Mouse (Mus musculus) liver, embryonic 11.5 days (tissue): Measurements from ENCODE around the gene Mapkbp1. TPM values are rescaled to one million over a fixed set of nuclear protein-coding genes. Genes with fewer than 3 reads are reported as not detected.

ENCODE experiments used
- ATAC-seq: fragments of 200-750 bp; cut with Nextera tagmentation; replicated peaks from 2 replicates; pipeline ENCODE4 v1.8.0; 2017; ENCODE audit warnings: moderate number of reproducible peaks, mild to moderate bottlenecking, moderate TSS enrichment, moderate library complexity; ENCODE audit not compliant: low FRiP score
- DNase-seq: peaks from one replicate; pipeline ENCODE4 v3.0.0-alpha.2; 2017; ENCODE audit warnings: low spot score
- H3K27ac ChIP-seq: fragments of 300-500 bp; sonication (generic); 2 replicates; pipeline ENCODE4 v1.5.1; 2014; ENCODE audit warnings: mild to moderate bottlenecking, low read depth, low read length, control low read depth
- H3K27me3 ChIP-seq: fragments of 300-500 bp; sonication (generic); replicated peaks from 2 replicates; pipeline ENCODE4 v1.6.1; 2014; ENCODE audit warnings: low read length, mixed read lengths; ENCODE audit not compliant: control insufficient read depth, insufficient read depth
- H3K36me3 ChIP-seq: fragments of 300-500 bp; sonication (generic); 2 replicates; pipeline ENCODE4 v1.6.1; 2014; ENCODE audit warnings: mild to moderate bottlenecking, low read length, moderate library complexity, mixed read lengths; ENCODE audit not compliant: control insufficient read depth, insufficient read depth
- H3K4me1 ChIP-seq: fragments of 300-500 bp; sonication (generic); replicated peaks from 2 replicates; pipeline ENCODE4 v1.6.1; 2014; ENCODE audit warnings: low read length, mixed read lengths; ENCODE audit not compliant: control insufficient read depth, insufficient read depth
- H3K4me2 ChIP-seq: fragments of 300-500 bp; sonication (generic); 2 replicates; pipeline ENCODE4 v1.6.1; 2014; ENCODE audit warnings: mild to moderate bottlenecking, control low read depth, moderate library complexity
- H3K4me3 ChIP-seq: fragments of 300-500 bp; sonication (generic); 2 replicates; pipeline ENCODE4 v1.5.1; 2014; ENCODE audit warnings: low read depth, low read length, control low read depth
- H3K9ac ChIP-seq: fragments of 300-500 bp; sonication (generic); 2 replicates; pipeline ENCODE4 v1.6.1; 2014; ENCODE audit warnings: low read depth, low read length, control low read depth
- H3K9me3 ChIP-seq: fragments of 300-500 bp; sonication (generic); 2 replicates; pipeline ENCODE4 v1.6.1; 2016; ENCODE audit warnings: low read length, inconsistent platforms, mixed read lengths; ENCODE audit not compliant: control insufficient read depth
- WGBS: fragments of 180-500 bp; shearing (Covaris S2); extraction: QIAGEN DNeasy Blood & Tissue Kit; methylation state at CpG from one replicate; pipeline ENCODE4 v1.1.7; 2014; 5-methylcytosine and 5-hydroxymethylcytosine counted together
- polyA plus RNA-seq: library from polyadenylated mRNA; unstranded; fragments of >200 nt; fragmentation: Nextera tagmentation; extraction: Ambion mirVana; gene quantifications from 2 replicates; pipeline ENCODE4 v1.2.1, GENCODE M21; 2014

Mapkbp1 gene
- polyA plus RNA-seq, 1 experiment from 2014 or later: 1.7 TPM

DNA sequence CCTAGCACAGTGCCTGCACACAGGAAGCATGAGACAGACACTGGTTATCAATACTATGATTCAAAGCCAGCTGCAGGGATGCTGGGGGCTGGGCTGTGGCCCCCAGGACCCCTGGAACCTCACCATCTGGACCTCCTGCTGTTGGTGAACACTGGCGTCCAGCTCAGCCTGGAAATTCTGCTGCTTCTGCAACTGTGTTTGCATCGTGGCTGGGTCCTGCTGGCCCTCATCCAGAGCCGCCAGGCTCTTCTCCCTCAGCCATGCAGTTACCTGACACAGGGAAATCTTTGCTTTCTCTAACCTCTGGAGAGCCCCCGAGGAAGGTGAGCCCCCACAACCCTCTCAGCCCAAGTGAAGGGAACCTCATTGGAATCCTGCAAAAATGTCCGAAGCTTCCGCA, 78.9 kb downstream of the Mapkbp1 start:
- no peak for ATAC-seq
- Histone ChIP-seq H3K4me1 (no peaks in the 10 kb centered on the region), H3K27ac (no peak overlapping the region), H3K4me3 (no peak overlapping the region), H3K9ac (no peak overlapping the region), H3K36me3 (no peaks in the 10 kb centered on the region), H3K9me3 (no peaks in the 10 kb centered on the region), H3K4me2 (no peak overlapping the region), H3K27me3 (no peaks in the 10 kb centered on the region)
- 63% methylated on average over 6 of the region's 6 CpGs for WGBS
- DNase-seq: no peak

DNA sequence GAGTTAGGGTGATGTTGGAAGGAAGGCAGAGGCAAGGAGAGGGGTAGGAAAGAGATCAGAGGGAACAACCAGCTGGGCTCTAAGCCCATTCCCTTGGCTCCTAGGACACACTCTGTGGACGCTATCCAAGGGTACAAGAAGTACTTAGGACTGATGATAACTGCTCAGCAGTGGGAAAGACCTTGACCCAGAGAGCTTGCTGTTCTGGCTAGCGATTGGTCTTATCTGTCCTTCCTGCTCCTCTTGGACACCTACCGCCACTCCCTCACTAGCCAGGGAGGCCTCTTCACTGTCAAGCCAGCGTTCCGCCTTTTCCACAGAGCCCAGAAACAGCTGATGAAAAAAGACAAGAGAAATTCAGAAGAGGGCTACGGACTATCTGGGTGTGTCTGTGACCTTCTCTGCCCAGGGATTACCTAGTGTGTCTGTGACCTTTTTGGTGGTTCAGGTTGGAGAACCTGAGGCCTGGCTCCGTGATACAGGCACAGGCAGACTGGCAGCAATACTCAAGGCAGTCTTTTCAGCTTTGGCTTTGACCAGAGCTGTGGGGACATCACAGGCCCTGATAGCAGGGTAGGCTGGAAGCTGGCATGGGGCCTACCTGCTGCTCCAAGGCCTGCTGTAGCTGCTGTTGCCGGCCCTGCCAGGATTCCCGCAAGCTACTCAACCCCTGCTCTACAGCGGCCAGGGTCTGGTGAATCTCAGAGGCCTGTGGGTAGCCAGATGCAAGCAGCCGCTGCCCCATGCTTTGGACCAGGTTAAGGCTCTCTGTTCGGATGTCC, 82.5 kb downstream of the Mapkbp1 start:
- ATAC-seq: no peak
- H3K4me3 ChIP-seq: no peak overlapping the region
- H3K4me2 ChIP-seq: no peak overlapping the region

DNA sequence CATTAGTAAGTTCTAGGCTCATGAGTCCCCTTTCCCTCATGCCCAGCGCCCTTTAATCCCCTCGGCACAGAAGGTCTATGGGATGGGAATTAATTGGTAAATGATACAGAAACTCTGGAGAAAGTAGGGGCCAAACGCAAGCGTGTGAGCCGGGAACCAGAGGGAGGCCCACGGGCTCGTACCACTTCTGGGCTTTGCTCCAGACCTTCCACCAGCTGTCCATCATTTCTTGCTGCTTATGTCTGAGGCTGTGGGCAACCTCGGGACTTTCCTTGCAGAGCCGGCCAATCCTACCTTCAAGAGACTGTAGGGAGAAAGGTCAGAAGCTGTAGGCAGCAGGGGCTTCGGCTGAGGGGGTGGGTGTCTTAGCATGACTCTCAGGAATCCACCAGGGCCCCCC, 83.4 kb downstream of the Mapkbp1 start:
- ATAC-seq: no peak
- no peaks in the 10 kb centered on the region for H3K4me1 ChIP-seq
- H3K27me3 ChIP-seq: no peaks in the 10 kb centered on the region
- no peak overlapping the region for H3K9ac ChIP-seq
- DNase-seq: no peak
- H3K27ac ChIP-seq: no peak overlapping the region
- H3K36me3 ChIP-seq: no peaks in the 10 kb centered on the region
- 82% methylated on average over 10 of the region's 10 CpGs for WGBS
- no peak overlapping the region for H3K4me3 ChIP-seq
- no peak overlapping the region for H3K4me2 ChIP-seq
- no peaks in the 10 kb centered on the region for H3K9me3 ChIP-seq

More for the DNA sequence above, 82.5 kb downstream of the Mapkbp1 start:
- H3K4me1 ChIP-seq: no peaks in the 10 kb centered on the region
- no peaks in the 10 kb centered on the region for H3K27me3 ChIP-seq
- H3K9me3 ChIP-seq: no peaks in the 10 kb centered on the region
- 75% methylated on average over 12 of the region's 12 CpGs for WGBS
- no peaks in the 10 kb centered on the region for H3K36me3 ChIP-seq
- no peak overlapping the region for H3K27ac ChIP-seq
- no peak for DNase-seq
- no peak overlapping the region for H3K9ac ChIP-seq

DNA sequence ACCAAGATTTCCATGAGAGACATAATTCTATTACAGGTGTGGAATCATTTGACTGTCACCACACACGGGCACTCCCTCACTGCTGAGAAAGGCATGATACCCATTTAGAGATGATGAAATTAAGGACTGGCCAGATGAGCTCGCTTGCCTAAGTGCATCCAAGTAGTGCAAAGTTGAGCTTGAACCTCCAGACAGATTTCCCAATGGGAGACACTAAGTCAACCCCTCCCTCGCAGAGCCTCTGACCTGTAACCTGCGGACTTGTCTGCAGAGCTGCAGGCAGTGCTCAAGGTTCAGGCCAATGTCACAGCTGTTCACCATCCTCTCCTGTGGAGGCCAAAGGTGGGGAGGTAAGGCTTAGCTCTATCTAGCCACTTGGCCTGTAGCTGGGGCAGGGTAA, 86.3 kb downstream of the Mapkbp1 start:
- H3K27ac ChIP-seq: no peak overlapping the region
- no peaks in the 10 kb centered on the region for H3K27me3 ChIP-seq
- no peaks in the 10 kb centered on the region for H3K4me1 ChIP-seq
- H3K9ac ChIP-seq: no peak overlapping the region
- H3K9me3 ChIP-seq: no peaks in the 10 kb centered on the region
- H3K4me3 ChIP-seq: no peak overlapping the region
- DNase-seq (no peak), ATAC-seq (no peak)
- H3K4me2 ChIP-seq: no peak overlapping the region
- no peaks in the 10 kb centered on the region for H3K36me3 ChIP-seq
- WGBS: 76% methylated on average over 4 of the region's 4 CpGs

DNA sequence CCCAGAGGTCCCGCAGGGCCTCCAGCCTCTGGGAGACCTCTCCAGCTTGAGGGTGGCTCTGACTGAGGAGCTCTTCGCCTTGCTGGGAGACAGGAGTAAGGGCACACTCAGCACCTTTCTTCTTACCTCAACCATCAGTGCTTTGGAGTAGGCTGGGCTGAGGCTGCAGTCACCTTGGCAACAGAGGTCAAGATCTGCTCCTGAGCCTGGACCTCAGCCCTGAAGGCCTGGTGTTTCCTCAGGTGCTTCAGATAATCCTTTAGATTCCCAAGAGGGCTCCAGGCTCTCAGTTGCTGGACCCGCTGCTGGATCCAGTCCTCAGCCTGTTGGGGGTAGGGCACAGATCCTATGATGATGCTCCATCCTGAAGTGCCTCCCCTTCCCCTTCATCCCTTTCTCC, 87.0 kb downstream of the Mapkbp1 start:
- Histone ChIP-seq H3K4me3 (no peak overlapping the region), H3K27ac (no peak overlapping the region), H3K27me3 (no peaks in the 10 kb centered on the region), H3K36me3 (no peaks in the 10 kb centered on the region), H3K4me1 (no peaks in the 10 kb centered on the region), H3K9ac (no peak overlapping the region), H3K4me2 (no peak overlapping the region), H3K9me3 (no peaks in the 10 kb centered on the region)
- no peak for ATAC-seq
- DNase-seq: no peak
- WGBS: 77% methylated on average over 3 of the region's 3 CpGs

DNA sequence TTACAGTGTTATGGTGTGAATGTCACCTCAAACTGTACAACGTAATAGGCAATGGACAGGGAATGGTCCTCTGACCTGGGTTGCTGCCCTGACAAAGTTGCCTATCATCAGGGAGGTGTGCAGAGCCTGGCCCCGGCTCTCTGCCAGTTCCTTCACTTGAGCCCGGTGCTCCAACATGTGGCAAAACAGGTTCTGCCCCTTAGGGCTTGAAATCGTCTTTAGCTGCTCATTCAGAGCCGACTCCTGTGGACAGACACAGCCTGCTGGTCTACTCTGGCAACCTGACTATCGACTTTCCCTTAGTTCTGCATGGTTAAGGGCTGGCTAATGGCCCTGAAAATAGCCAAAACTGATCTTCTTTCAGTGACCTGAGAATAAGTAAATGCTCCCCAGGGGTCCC, 87.7 kb downstream of the Mapkbp1 start:
- no peak for DNase-seq
- H3K4me2 ChIP-seq: no peak overlapping the region
- no peaks in the 10 kb centered on the region for H3K27me3 ChIP-seq
- H3K9me3 ChIP-seq: no peaks in the 10 kb centered on the region
- H3K36me3 ChIP-seq: no peaks in the 10 kb centered on the region
- no peak for ATAC-seq
- no peak overlapping the region for H3K27ac ChIP-seq
- WGBS: 59% methylated on average over 6 of the region's 6 CpGs
- no peak overlapping the region for H3K9ac ChIP-seq
- no peak overlapping the region for H3K4me3 ChIP-seq
- H3K4me1 ChIP-seq: no peaks in the 10 kb centered on the region

DNA sequence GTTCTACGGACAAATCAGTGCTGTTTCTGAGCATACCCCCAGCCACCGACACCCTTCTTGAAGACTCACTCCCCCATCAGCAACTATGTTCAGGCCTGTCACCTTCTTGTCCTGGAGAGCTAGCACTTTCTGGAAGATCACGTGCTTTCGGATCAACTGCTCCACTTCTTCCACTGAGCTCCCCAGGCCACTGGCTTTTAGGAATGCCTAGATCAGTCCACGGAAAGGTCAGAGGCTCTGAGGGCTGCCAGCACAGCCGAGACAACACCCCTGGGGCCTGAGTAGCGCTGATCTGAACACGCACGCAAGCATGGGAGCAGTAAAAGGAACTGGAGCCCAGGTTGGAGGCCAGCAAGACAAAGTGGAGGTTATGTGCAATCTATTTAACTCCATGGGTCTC, 88.2 kb downstream of the Mapkbp1 start:
- Histone ChIP-seq H3K27ac (no peak overlapping the region), H3K4me2 (no peak overlapping the region), H3K9ac (no peak overlapping the region), H3K27me3 (no peaks in the 10 kb centered on the region), H3K4me1 (no peaks in the 10 kb centered on the region), H3K4me3 (no peak overlapping the region), H3K9me3 (no peaks in the 10 kb centered on the region), H3K36me3 (no peaks in the 10 kb centered on the region)
- WGBS: 79% methylated on average over 9 of the region's 9 CpGs
- DNase-seq (no peak), ATAC-seq (no peak)

DNA sequence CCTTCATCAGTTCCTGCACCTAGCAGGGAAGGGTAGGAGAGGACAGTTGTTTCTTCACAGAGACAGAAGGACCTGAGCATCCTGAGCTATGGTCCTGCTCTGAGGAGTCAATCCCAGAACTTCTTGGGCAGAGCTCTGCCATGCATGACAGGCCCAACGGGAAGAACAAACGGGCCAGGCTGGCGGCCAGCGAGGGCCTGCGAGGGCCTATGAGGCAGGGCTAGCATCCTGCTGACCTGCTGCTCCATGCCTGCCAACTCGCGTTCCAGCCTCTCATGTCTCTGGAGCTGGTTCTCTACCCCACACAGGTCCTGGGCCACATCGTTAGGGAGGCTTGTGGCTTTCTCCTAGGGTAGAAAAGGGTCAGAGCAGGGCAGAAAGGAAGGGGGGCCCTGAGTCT, 89.7 kb downstream of the Mapkbp1 start:
- Histone ChIP-seq H3K4me3 (no peak overlapping the region), H3K9me3 (no peaks in the 10 kb centered on the region), H3K4me1 (no peaks in the 10 kb centered on the region), H3K4me2 (no peak overlapping the region), H3K27me3 (0 out of 2 replicates have a peak, but pooled peaks cover 2% of the 10 kb centered on the region), H3K9ac (no peak overlapping the region), H3K27ac (no peak overlapping the region), H3K36me3 (no peaks in the 10 kb centered on the region)
- 83% methylated on average over 8 of the region's 8 CpGs for WGBS
- no peak for DNase-seq
- no peak for ATAC-seq

DNA sequence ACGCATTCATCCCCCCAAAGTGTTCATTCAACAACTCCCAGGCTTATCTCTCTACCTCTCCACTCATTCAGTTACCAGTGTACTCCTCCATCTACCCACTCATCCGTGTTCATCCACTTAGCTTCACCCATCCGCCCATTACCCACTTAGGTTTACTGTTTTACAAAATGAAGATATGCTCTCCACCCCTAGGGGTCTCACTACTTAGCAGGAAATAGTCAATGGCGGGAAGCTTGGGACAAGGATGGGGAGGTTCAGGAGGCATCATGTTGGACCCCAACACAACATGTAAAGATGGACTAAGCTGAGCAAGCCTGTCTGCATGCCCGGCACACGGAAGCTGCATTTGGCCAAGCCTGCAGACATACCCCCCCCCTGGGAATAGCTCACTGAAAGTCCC, 92.1 kb downstream of the Mapkbp1 start:
- Histone ChIP-seq H3K27me3 (0 out of 2 replicates have a peak, but pooled peaks cover 2% of the 10 kb centered on the region), H3K9ac (no peak overlapping the region), H3K36me3 (no peaks in the 10 kb centered on the region), H3K27ac (no peak overlapping the region), H3K4me1 (no peaks in the 10 kb centered on the region), H3K4me3 (no peak overlapping the region), H3K9me3 (no peaks in the 10 kb centered on the region), H3K4me2 (no peak overlapping the region)
- 76% methylated on average over 6 of the region's 6 CpGs for WGBS
- ATAC-seq: no peak
- no peak for DNase-seq
